Mouse (Mus musculus): ENCODE results near the gene Amz2.

GRCm38 (mm10) chr11:109434233-109434798, 8.6 kb downstream of the Amz2 start:
- no peak for TF ChIP-seq POLR2A (IDR thresholded peaks at IDR 0.05; ENCODE audit: control insufficient read depth, extremely low read depth, insufficient read depth, low read length, poor library complexity)
- TF ChIP-seq CTCF (IDR thresholded peaks at IDR 0.05; ENCODE audit: borderline replicate concordance, control insufficient read depth, extremely low read depth, insufficient read depth, low read length, poor library complexity), result no peak

Data from thymus, adult 2 months (tissue).